Mouse (Mus musculus) lung, adult 2 months (tissue): ENCODE data around the gene Cit.

Source experiments
- CTCF ChIP-seq: fragments of 200-500 bp; IDR thresholded peaks from 2 replicates; pipeline ENCODE4 v1.5.1; 2011; ENCODE audit warnings: mild to moderate bottlenecking, low read length, control low read depth; ENCODE audit not compliant: insufficient read depth
- POLR2A ChIP-seq: fragments of 200-500 bp; IDR thresholded peaks from 2 replicates; pipeline ENCODE4 v1.6.1; 2011; ENCODE audit warnings: low read depth, mild to moderate bottlenecking, control low read depth, low read length, borderline replicate concordance; ENCODE audit errors: extremely low read depth

DNA sequence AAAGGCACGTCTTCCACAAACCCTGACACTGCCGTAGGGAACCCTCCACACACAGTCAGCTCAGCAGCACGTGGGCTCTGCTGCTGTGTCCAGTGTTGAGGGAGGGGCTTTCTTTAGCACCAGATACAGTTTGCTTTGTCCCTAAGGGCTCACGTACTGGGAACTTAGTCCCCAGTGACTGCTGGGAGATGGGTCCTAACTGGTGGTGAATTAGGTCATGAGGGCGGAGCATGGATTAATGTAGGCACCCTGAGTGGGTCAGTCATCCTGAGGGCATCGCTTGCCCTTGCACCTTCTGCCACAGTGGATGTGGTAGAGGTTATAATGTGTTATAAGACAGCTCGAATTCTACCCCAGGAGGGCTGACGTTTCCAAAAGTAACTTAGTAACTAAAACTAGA, 172.3 kb downstream of the Cit start:
- no peak for TF ChIP-seq CTCF
- no peak for TF ChIP-seq POLR2A
